Mouse (Mus musculus) heart, embryonic 10.5 days (tissue): ENCODE measurements around the gene Zeb2. TPM values are rescaled to one million over a fixed set of nuclear protein-coding genes. Genes with fewer than 3 reads are reported as not detected.

Source experiments
- DNase-seq: peaks from one replicate; pipeline ENCODE4 v3.0.0-alpha.2; 2017; ENCODE audit warnings: low spot score
- H3K27ac ChIP-seq: fragments of 300-500 bp; sonication (generic); 2 replicates; pipeline ENCODE4 v1.5.1; 2016; ENCODE audit warnings: mild to moderate bottlenecking
- H3K27me3 ChIP-seq: fragments of 300-500 bp; sonication (generic); 2 replicates; pipeline ENCODE4 v1.6.1; 2016; ENCODE audit warnings: mild to moderate bottlenecking; ENCODE audit not compliant: poor library complexity, insufficient read depth, severe bottlenecking
- H3K36me3 ChIP-seq: fragments of 300-500 bp; sonication (generic); 2 replicates; pipeline ENCODE4 v1.6.1; 2016; ENCODE audit warnings: mild to moderate bottlenecking, moderate library complexity
- H3K4me1 ChIP-seq: fragments of 300-500 bp; sonication (generic); 2 replicates; pipeline ENCODE4 v1.6.1; 2016; ENCODE audit warnings: mild to moderate bottlenecking
- H3K4me3 ChIP-seq: fragments of 300-500 bp; sonication (generic); 2 replicates; pipeline ENCODE4 v1.5.1; 2016; ENCODE audit warnings: mild to moderate bottlenecking, moderate library complexity
- H3K9me3 ChIP-seq: fragments of 300-500 bp; sonication (generic); 2 replicates; pipeline ENCODE4 v1.6.1; 2016; ENCODE audit warnings: mild to moderate bottlenecking, moderate library complexity
- WGBS: fragments of 180-500 bp; shearing (Covaris S2); methylation state at CpG from one replicate; pipeline ENCODE4 v1.1.7; 2016; 5-methylcytosine and 5-hydroxymethylcytosine counted together
- polyA plus RNA-seq: library from polyadenylated mRNA; unstranded; fragments of >200 nt; fragmentation: Nextera tagmentation; extraction: Ambion mirVana; gene quantifications from 2 replicates; pipeline ENCODE4 v1.2.1, GENCODE M21; 2016

The Zeb2 gene
- polyA plus RNA-seq, 1 experiment from 2014 or later: 25.1 TPM

DNA sequence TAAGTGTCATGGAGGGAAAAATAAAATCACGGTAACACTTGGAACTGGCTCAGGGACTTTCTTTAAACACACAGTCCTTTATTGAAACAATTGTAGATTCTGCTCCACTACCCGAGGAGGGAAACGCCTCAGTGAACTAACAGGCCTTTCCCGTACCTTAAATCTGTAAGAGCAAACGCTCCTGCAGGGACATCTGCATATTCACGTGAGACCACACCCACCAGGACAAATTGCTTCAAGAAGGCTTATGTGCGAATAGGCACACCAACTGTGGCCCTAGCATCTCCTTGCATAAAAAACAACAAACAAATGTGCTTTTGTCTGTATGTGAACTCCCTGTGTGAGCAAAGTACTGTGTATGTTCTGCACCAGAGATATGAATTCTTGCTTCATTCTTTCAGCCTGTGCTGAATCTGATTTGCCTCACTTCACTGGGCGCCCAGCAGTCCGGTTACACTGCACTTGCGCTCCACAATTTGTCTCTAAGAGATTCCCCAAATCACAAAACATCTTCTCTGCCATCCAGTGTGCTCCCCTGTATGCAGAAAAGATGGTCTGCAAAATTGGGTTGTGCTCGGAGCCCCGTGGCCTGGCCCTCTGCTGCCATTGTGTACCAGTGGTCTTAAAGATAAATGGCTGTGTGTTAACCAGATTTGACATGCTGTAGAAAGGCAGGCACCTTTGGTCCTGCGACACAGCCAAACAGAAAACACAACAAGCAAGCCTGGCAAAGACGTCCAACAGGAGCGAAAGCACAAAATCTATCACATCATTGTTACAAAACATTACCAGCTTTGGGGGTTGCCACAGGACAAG, 28.6 kb downstream of the Zeb2 start:
- H3K9me3 ChIP-seq: no peaks in the 10 kb centered on the region
- no peaks in the 10 kb centered on the region for H3K27me3 ChIP-seq
- H3K36me3 ChIP-seq: no peaks in the 10 kb centered on the region
- 39% methylated on average over 15 of the region's 15 CpGs for WGBS
- H3K27ac ChIP-seq: 0 out of 2 replicates have a peak overlapping the region, but pooled peaks have one; percentile 47
- no peak for DNase-seq
- peaks cover 47% of the 10 kb centered on the region for H3K4me1 ChIP-seq
- H3K4me3 ChIP-seq: no peak overlapping the region

GRCm38 (mm10) chr2:45087208-45087607, 30.0 kb downstream of the Zeb2 start:
- Histone ChIP-seq H3K27me3 (no peaks in the 10 kb centered on the region), H3K36me3 (no peaks in the 10 kb centered on the region), H3K27ac (no peak overlapping the region), H3K9me3 (no peaks in the 10 kb centered on the region), H3K4me1 (peaks cover 46% of the 10 kb centered on the region), H3K4me3 (no peak overlapping the region)
- WGBS: 30% methylated on average over 4 of the region's 4 CpGs
- no peak for DNase-seq

DNA sequence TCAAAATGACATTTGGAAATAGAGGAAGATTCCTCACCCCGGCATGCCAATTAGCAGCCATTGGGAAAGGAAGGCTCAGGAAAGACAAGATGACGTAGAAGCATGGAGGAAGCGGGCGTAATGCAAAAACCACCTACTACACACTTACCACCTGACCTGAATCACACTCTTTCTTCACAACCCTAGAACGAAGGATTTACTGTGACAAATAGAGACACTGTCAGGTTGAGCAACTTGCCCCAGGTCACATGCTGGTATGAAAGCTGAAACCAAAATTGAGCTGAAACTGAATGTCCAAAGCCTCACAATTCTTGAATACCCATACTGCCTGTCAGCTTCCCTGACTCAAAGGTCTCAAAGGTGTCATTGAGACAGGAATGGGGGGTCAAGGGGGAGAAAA, 31.5 kb downstream of the Zeb2 start:
- 87% methylated on average over 5 of the region's 5 CpGs for WGBS
- no peak for DNase-seq
- Histone ChIP-seq H3K9me3 (no peaks in the 10 kb centered on the region), H3K4me3 (no peak overlapping the region), H3K4me1 (peaks cover 48% of the 10 kb centered on the region), H3K27me3 (no peaks in the 10 kb centered on the region), H3K36me3 (no peaks in the 10 kb centered on the region), H3K27ac (no peak overlapping the region)

GRCm38 (mm10) chr2:45083042-45083441, 34.2 kb downstream of the Zeb2 start:
- no peak for DNase-seq
- no peak overlapping the region for H3K27ac ChIP-seq
- 82% methylated on average over 10 of the region's 10 CpGs for WGBS
- H3K4me1 ChIP-seq: peaks cover 30% of the 10 kb centered on the region
- H3K36me3 ChIP-seq: no peaks in the 10 kb centered on the region
- H3K4me3 ChIP-seq: no peak overlapping the region
- H3K27me3 ChIP-seq: no peaks in the 10 kb centered on the region
- no peaks in the 10 kb centered on the region for H3K9me3 ChIP-seq

DNA sequence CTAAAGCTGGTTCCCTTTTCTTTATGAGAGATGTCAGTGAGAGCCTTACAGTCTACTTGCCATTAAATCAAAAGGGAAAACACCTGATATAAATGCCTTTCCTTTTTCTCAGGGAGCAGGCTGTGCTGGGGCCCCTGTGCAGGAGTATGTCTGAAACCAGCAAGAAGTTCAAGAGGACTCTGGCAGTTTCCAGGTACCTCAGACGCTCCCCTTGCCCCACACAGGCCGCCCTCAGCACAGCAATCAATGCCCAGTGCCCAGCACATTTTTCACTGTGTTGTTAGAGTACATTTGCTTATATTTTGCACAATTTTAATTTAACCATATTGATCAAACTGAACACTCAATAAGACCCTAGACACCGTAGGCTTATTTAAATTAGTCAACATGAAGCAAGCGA, 35.6 kb downstream of the Zeb2 start:
- no peak overlapping the region for H3K4me3 ChIP-seq
- no peak for DNase-seq
- H3K36me3 ChIP-seq: peaks cover 5% of the 10 kb centered on the region; the same call in 1 of the 2 replicates
- H3K27ac ChIP-seq: no peak overlapping the region
- WGBS: 74% methylated on average over 4 of the region's 4 CpGs
- H3K27me3 ChIP-seq: no peaks in the 10 kb centered on the region
- H3K9me3 ChIP-seq: no peaks in the 10 kb centered on the region
- H3K4me1 ChIP-seq: peaks cover 21% of the 10 kb centered on the region

GRCm38 (mm10) chr2:45077938-45078487, 39.2 kb downstream of the Zeb2 start:
- H3K27ac ChIP-seq: peak overlapping the region; percentile 47
- DNase-seq: no peak
- H3K36me3 ChIP-seq: peaks cover 5% of the 10 kb centered on the region; the same call in 1 of the 2 replicates
- WGBS: 34% methylated on average over 3 of the region's 3 CpGs
- peaks cover 19% of the 10 kb centered on the region for H3K4me1 ChIP-seq
- no peaks in the 10 kb centered on the region for H3K9me3 ChIP-seq
- no peaks in the 10 kb centered on the region for H3K27me3 ChIP-seq
- H3K4me3 ChIP-seq: no peak overlapping the region

DNA sequence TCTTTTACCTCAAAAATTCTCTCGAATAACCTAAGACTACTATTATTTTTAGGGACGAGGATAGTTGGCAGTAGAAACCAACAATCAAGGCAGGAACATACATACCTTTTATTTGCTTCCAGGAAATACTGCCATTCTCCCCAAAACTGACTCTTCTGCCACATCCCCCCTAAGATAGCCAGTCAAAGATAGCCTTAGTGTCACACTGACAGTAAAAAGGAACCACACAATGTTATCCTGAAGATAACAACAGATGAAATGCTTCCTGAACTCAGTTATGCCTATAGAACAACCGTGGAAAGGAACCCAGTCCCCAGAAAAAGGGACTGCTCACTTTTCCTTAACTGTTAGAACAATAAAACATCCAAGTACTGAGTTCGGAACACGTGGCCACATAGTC, 39.8 kb downstream of the Zeb2 start:
- WGBS: 71% methylated on average over 5 of the region's 5 CpGs
- Histone ChIP-seq H3K9me3 (no peaks in the 10 kb centered on the region), H3K4me3 (no peak overlapping the region), H3K27me3 (no peaks in the 10 kb centered on the region), H3K4me1 (peaks cover 19% of the 10 kb centered on the region), H3K27ac (no peak overlapping the region), H3K36me3 (peaks cover 5% of the 10 kb centered on the region; the same call in 1 of the 2 replicates)
- DNase-seq: no peak

DNA sequence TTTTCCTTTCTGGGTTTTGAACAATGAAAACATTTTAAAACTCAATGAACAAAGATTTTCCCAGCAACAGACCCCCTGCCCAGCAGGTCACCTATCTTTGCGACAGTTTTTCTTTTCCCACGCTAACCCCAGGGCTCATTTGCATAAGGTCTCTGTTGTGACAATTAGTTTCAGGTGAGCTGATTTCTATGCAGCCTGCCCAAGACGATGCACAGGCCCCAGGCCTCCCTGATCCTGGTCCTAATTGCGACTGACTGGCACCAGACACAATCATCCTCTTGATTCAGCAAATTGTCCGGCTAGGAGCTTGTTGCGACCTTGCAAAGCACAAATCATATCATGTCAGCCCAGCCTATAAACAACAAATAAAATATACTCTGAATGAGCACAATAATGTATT, 44.2 kb downstream of the Zeb2 start:
- 72% methylated on average over 6 of the region's 6 CpGs for WGBS
- peaks cover 9% of the 10 kb centered on the region for H3K4me1 ChIP-seq
- H3K27ac ChIP-seq: no peak overlapping the region
- no peak for DNase-seq
- H3K4me3 ChIP-seq: no peak overlapping the region
- peaks cover 5% of the 10 kb centered on the region; the same call in 1 of the 2 replicates for H3K36me3 ChIP-seq
- no peaks in the 10 kb centered on the region for H3K27me3 ChIP-seq
- H3K9me3 ChIP-seq: no peaks in the 10 kb centered on the region

DNA sequence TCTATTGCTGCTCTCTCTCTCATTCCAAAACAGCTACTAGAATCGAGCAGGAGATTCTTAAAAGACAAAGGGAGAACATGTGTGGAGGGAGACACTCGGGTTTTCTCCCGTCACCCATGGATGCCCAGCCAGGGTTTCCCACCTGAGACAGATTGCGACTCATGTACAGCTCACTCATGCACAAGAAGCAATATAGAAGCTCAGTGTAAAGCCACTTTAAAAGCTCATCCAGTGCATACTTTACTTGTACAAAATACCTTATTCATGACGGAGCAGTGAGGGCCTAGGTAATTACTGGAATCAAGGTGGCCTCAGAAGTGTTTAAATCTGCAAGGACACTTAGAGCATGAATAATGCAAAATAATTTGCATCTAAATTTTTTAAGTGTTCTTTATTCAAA, 45.9 kb downstream of the Zeb2 start:
- Histone ChIP-seq H3K4me3 (no peak overlapping the region), H3K27ac (0 out of 2 replicates have a peak overlapping the region, but pooled peaks have one; percentile 11), H3K4me1 (peaks cover 15% of the 10 kb centered on the region), H3K27me3 (no peaks in the 10 kb centered on the region), H3K36me3 (no peaks in the 10 kb centered on the region), H3K9me3 (no peaks in the 10 kb centered on the region)
- DNase-seq: no peak
- 77% methylated on average over 5 of the region's 5 CpGs for WGBS

DNA sequence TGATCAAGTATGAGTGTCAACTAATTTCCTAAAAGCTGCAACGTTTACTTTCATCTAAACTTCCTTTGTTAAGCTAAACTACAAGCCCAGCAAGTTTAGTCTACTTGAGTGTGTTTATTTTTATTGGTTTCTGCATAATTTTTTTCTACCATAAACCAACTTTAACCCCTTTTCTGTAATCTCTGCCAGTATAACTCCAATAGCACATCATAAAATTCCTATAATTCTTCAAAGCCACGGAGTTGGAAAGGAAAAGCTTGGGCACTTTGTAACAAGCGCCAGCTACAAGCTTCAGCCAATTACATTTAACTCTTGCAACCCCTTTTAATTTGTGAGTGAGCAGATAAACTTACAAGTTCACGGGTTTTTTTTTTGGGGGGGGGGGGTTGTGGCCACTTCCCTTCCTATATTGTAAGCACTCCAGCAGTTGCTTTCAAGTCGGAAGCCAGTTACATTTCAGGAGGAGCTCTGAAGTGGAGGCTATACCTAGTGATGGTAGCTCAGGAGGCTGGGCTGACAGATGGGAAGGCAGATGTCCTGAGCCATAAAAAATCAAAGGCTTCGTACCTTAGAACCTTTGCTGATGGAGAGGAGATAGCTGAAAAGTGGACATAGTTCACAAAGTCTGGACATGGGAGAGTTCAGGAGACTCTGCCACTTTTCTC, 46.5 kb downstream of the Zeb2 start:
- no peak overlapping the region for H3K27ac ChIP-seq
- WGBS: 65% methylated on average over 6 of the region's 6 CpGs
- no peaks in the 10 kb centered on the region for H3K9me3 ChIP-seq
- H3K4me3 ChIP-seq: no peak overlapping the region
- H3K27me3 ChIP-seq: no peaks in the 10 kb centered on the region
- no peaks in the 10 kb centered on the region for H3K36me3 ChIP-seq
- H3K4me1 ChIP-seq: peaks cover 15% of the 10 kb centered on the region
- no peak for DNase-seq

DNA sequence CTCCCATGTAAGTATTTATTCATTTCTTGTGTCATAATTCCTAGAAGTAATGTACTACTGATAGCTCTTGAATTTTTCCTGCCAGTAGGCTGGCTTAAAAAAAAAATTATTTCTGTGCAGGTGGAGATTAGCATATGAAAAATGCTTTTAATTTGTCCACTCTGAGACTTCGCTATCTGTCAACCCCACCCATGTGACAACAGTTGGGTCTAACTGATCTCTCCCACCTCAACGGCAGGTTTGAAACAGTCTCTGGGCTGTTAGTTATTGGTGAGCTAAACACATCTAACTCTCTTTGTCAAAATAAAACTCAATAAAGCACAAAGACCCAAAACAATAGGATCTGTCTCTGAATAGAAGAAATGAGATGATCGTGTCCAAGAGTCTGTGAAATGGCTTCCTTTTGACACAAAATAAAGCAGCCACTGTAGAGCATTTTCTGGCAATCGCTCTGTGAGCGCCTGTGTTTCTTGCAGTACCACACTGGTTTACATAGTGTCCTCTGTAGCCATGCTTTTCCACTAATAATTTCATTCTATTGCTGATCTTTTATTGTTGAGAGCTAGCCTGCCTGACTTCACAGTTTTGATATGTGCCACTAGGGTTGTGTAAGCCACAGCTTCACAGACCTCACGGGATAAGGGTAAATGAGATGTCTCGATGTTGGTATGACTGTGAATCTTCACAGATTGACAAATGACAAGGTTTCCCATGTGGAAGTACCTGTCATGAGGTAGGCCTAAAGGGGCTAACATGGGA, 48.2 kb downstream of the Zeb2 start:
- 88% methylated on average over 7 of the region's 7 CpGs for WGBS
- DNase-seq: no peak
- Histone ChIP-seq H3K27me3 (no peaks in the 10 kb centered on the region), H3K36me3 (no peaks in the 10 kb centered on the region), H3K4me3 (no peak overlapping the region), H3K4me1 (peaks cover 15% of the 10 kb centered on the region), H3K27ac (no peak overlapping the region), H3K9me3 (no peaks in the 10 kb centered on the region)

DNA sequence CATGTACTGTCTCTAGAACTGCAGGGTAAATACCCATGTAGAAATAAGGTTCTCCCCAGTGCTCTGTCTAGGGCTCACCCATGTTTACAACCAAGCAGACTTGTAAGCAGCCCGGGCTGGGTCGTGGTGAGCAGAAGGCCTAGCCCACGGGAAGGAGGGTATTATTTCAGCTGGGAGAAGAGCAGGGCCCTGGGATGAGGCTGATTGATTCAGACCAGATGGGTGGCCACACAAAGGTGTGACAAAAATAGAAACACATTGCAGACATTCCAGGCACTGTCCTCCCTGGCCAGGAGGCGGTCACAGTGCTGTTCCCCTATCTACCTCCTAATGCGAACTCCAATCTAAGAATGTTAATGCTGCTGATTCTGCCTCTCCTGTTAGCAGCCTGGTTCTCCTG, 50.1 kb downstream of the Zeb2 start:
- no peaks in the 10 kb centered on the region for H3K27me3 ChIP-seq

More for the DNA sequence above, 50.1 kb downstream of the Zeb2 start:
- DNase-seq: no peak
- H3K36me3 ChIP-seq: no peaks in the 10 kb centered on the region
- H3K27ac ChIP-seq: peak overlapping the region; percentile 79
- H3K4me3 ChIP-seq: 0 out of 2 replicates have a peak overlapping the region, but pooled peaks have one; percentile 10
- H3K9me3 ChIP-seq: no peaks in the 10 kb centered on the region
- WGBS: 8% methylated on average over 5 of the region's 5 CpGs
- H3K4me1 ChIP-seq: peaks cover 32% of the 10 kb centered on the region
